Mouse (Mus musculus): ENCODE results near the gene Npb. TPM values are rescaled to one million over a fixed set of nuclear protein-coding genes. Genes with fewer than 3 reads are reported as not detected.

Npb gene
- polyA plus RNA-seq (2014; fragmentation: Illumina TruSeq; extraction: RNeasy Lipid Tissue Mini Kit (QIAGEN cat#74804); ENCODE audit: low read depth, low replicate concordance) = not detected

GRCm38 (mm10) chr11:120608241-120609034 is at the start of gene Npb:
Gene Npb (plus strand): TSS chr11:120608477.

GRCm38 (mm10) chr11:120572752-120573584 is 35.3 kb upstream of the Npb start, which contains the start of gene P4hb:
Gene P4hb (minus strand): TSS chr11:120573253.

GRCm38 (mm10) chr11:120581490-120582267 is 26.6 kb upstream of the Npb start, which contains the start of gene Arhgdia:
Gene Arhgdia (minus strand): TSS chr11:120581624.

GRCm38 (mm10) chr11:120598283-120598989 is 9.8 kb upstream of the Npb start, which contains the start of the genes Alyref and Anapc11:
Gene Alyref (minus strand): TSS chr11:120598365.
Gene Anapc11 (plus strand): TSS chr11:120598421.

GRCm38 (mm10) chr11:120617519-120618112 is 9.3 kb downstream of the Npb start, which contains the start of gene Pcyt2:
Gene Pcyt2 (minus strand): TSS chr11:120617936.

GRCm38 (mm10) chr11:120625152-120625775 is 17.0 kb downstream of the Npb start, which contains the start of gene Sirt7:
Gene Sirt7 (minus strand): TSS chr11:120625240.

GRCm38 (mm10) chr11:120633520-120634343 is 25.5 kb downstream of the Npb start, which contains the start of gene Mafg:
Gene Mafg (minus strand): TSS chr11:120633600.

GRCm38 (mm10) chr11:120643601-120643987 is 35.3 kb downstream of the Npb start, which contains the start of gene Pycr1:
Gene Pycr1 (minus strand): TSS chr11:120643769.

GRCm38 (mm10) chr11:120648001-120648476 is 39.8 kb downstream of the Npb start, which contains the start of gene Myadml2:
Gene Myadml2 (minus strand): TSS chr11:120648158.

Other genes starting within 250 kb of the Npb start
- not detected for gene Fscn2, start 246.9 kb upstream of the Npb start, polyA plus RNA-seq (2014; fragmentation: Illumina TruSeq; extraction: RNeasy Lipid Tissue Mini Kit (QIAGEN cat#74804); ENCODE audit: low read depth, low replicate concordance)
- gene Faap100, start 229.7 kb upstream of the Npb start, polyA plus RNA-seq (2014; fragmentation: Illumina TruSeq; extraction: RNeasy Lipid Tissue Mini Kit (QIAGEN cat#74804); ENCODE audit: low read depth, low replicate concordance) = not detected
- gene Nploc4, start 170.8 kb upstream of the Npb start, polyA plus RNA-seq (2014; fragmentation: Illumina TruSeq; extraction: RNeasy Lipid Tissue Mini Kit (QIAGEN cat#74804); ENCODE audit: low read depth, low replicate concordance) = 20.5 TPM
- not detected for gene Tspan10, start 165.8 kb upstream of the Npb start, polyA plus RNA-seq (2014; fragmentation: Illumina TruSeq; extraction: RNeasy Lipid Tissue Mini Kit (QIAGEN cat#74804); ENCODE audit: low read depth, low replicate concordance)
- not detected for gene Pde6g, start 155.0 kb upstream of the Npb start, polyA plus RNA-seq (2014; fragmentation: Illumina TruSeq; extraction: RNeasy Lipid Tissue Mini Kit (QIAGEN cat#74804); ENCODE audit: low read depth, low replicate concordance)
- gene Oxld1, start 150.4 kb upstream of the Npb start, polyA plus RNA-seq (2014; fragmentation: Illumina TruSeq; extraction: RNeasy Lipid Tissue Mini Kit (QIAGEN cat#74804); ENCODE audit: low read depth, low replicate concordance) = 0.56 TPM
- 5.4 TPM for gene Ccdc137, start 150.4 kb upstream of the Npb start, polyA plus RNA-seq (2014; fragmentation: Illumina TruSeq; extraction: RNeasy Lipid Tissue Mini Kit (QIAGEN cat#74804); ENCODE audit: low read depth, low replicate concordance)
- gene Arl16, start 140.9 kb upstream of the Npb start, polyA plus RNA-seq (2014; fragmentation: Illumina TruSeq; extraction: RNeasy Lipid Tissue Mini Kit (QIAGEN cat#74804); ENCODE audit: low read depth, low replicate concordance) = 6.2 TPM
- gene Mrpl12, start 123.9 kb upstream of the Npb start, polyA plus RNA-seq (2014; fragmentation: Illumina TruSeq; extraction: RNeasy Lipid Tissue Mini Kit (QIAGEN cat#74804); ENCODE audit: low read depth, low replicate concordance) = 8.1 TPM
- gene Slc25a10, start 116.6 kb upstream of the Npb start, polyA plus RNA-seq (2014; fragmentation: Illumina TruSeq; extraction: RNeasy Lipid Tissue Mini Kit (QIAGEN cat#74804); ENCODE audit: low read depth, low replicate concordance) = 5.5 TPM
- gene Gcgr, start 77.8 kb upstream of the Npb start, polyA plus RNA-seq (2014; fragmentation: Illumina TruSeq; extraction: RNeasy Lipid Tissue Mini Kit (QIAGEN cat#74804); ENCODE audit: low read depth, low replicate concordance) = 16.2 TPM
- gene Mcrip1, start 58.8 kb upstream of the Npb start, polyA plus RNA-seq (2014; fragmentation: Illumina TruSeq; extraction: RNeasy Lipid Tissue Mini Kit (QIAGEN cat#74804); ENCODE audit: low read depth, low replicate concordance) = 1.0 TPM
- gene Ppp1r27, start 57.3 kb upstream of the Npb start, polyA plus RNA-seq (2014; fragmentation: Illumina TruSeq; extraction: RNeasy Lipid Tissue Mini Kit (QIAGEN cat#74804); ENCODE audit: low read depth, low replicate concordance) = not detected
- 507 TPM for gene P4hb, start 35.2 kb upstream of the Npb start, polyA plus RNA-seq (2014; fragmentation: Illumina TruSeq; extraction: RNeasy Lipid Tissue Mini Kit (QIAGEN cat#74804); ENCODE audit: low read depth, low replicate concordance)
- gene Arhgdia, start 26.9 kb upstream of the Npb start, polyA plus RNA-seq (2014; fragmentation: Illumina TruSeq; extraction: RNeasy Lipid Tissue Mini Kit (QIAGEN cat#74804); ENCODE audit: low read depth, low replicate concordance) = 9.6 TPM
- 8.3 TPM for gene Alyref, start 10.1 kb upstream of the Npb start, polyA plus RNA-seq (2014; fragmentation: Illumina TruSeq; extraction: RNeasy Lipid Tissue Mini Kit (QIAGEN cat#74804); ENCODE audit: low read depth, low replicate concordance)
- gene Anapc11, start 10.1 kb upstream of the Npb start, polyA plus RNA-seq (2014; fragmentation: Illumina TruSeq; extraction: RNeasy Lipid Tissue Mini Kit (QIAGEN cat#74804); ENCODE audit: low read depth, low replicate concordance) = 5.2 TPM
- gene Pcyt2, start 9.5 kb downstream of the Npb start, polyA plus RNA-seq (2014; fragmentation: Illumina TruSeq; extraction: RNeasy Lipid Tissue Mini Kit (QIAGEN cat#74804); ENCODE audit: low read depth, low replicate concordance) = 110 TPM
- gene Sirt7, start 16.8 kb downstream of the Npb start, polyA plus RNA-seq (2014; fragmentation: Illumina TruSeq; extraction: RNeasy Lipid Tissue Mini Kit (QIAGEN cat#74804); ENCODE audit: low read depth, low replicate concordance) = 8.9 TPM
- 13.1 TPM for gene Mafg, start 25.1 kb downstream of the Npb start, polyA plus RNA-seq (2014; fragmentation: Illumina TruSeq; extraction: RNeasy Lipid Tissue Mini Kit (QIAGEN cat#74804); ENCODE audit: low read depth, low replicate concordance)
- not detected for gene Pycr1, start 35.3 kb downstream of the Npb start, polyA plus RNA-seq (2014; fragmentation: Illumina TruSeq; extraction: RNeasy Lipid Tissue Mini Kit (QIAGEN cat#74804); ENCODE audit: low read depth, low replicate concordance)
- gene Myadml2, start 39.7 kb downstream of the Npb start, polyA plus RNA-seq (2014; fragmentation: Illumina TruSeq; extraction: RNeasy Lipid Tissue Mini Kit (QIAGEN cat#74804); ENCODE audit: low read depth, low replicate concordance) = not detected
- 1.4 TPM for gene Notum, start 52.7 kb downstream of the Npb start, polyA plus RNA-seq (2014; fragmentation: Illumina TruSeq; extraction: RNeasy Lipid Tissue Mini Kit (QIAGEN cat#74804); ENCODE audit: low read depth, low replicate concordance)
- gene Aspscr1, start 64.5 kb downstream of the Npb start, polyA plus RNA-seq (2014; fragmentation: Illumina TruSeq; extraction: RNeasy Lipid Tissue Mini Kit (QIAGEN cat#74804); ENCODE audit: low read depth, low replicate concordance) = 5.6 TPM
- gene Cenpx, start 105.3 kb downstream of the Npb start, polyA plus RNA-seq (2014; fragmentation: Illumina TruSeq; extraction: RNeasy Lipid Tissue Mini Kit (QIAGEN cat#74804); ENCODE audit: low read depth, low replicate concordance) = 4.1 TPM
- gene Lrrc45, start 105.4 kb downstream of the Npb start, polyA plus RNA-seq (2014; fragmentation: Illumina TruSeq; extraction: RNeasy Lipid Tissue Mini Kit (QIAGEN cat#74804); ENCODE audit: low read depth, low replicate concordance) = 0.16 TPM
- gene Rac3, start 113.0 kb downstream of the Npb start, polyA plus RNA-seq (2014; fragmentation: Illumina TruSeq; extraction: RNeasy Lipid Tissue Mini Kit (QIAGEN cat#74804); ENCODE audit: low read depth, low replicate concordance) = not detected
- 13.1 TPM for gene Dcxr, start 118.8 kb downstream of the Npb start, polyA plus RNA-seq (2014; fragmentation: Illumina TruSeq; extraction: RNeasy Lipid Tissue Mini Kit (QIAGEN cat#74804); ENCODE audit: low read depth, low replicate concordance)
- gene Cbr2, start 123.6 kb downstream of the Npb start, polyA plus RNA-seq (2014; fragmentation: Illumina TruSeq; extraction: RNeasy Lipid Tissue Mini Kit (QIAGEN cat#74804); ENCODE audit: low read depth, low replicate concordance) = not detected
- gene Hmga1b, start 154.3 kb downstream of the Npb start, polyA plus RNA-seq (2014; fragmentation: Illumina TruSeq; extraction: RNeasy Lipid Tissue Mini Kit (QIAGEN cat#74804); ENCODE audit: low read depth, low replicate concordance) = not detected
- gene Rfng, start 175.7 kb downstream of the Npb start, polyA plus RNA-seq (2014; fragmentation: Illumina TruSeq; extraction: RNeasy Lipid Tissue Mini Kit (QIAGEN cat#74804); ENCODE audit: low read depth, low replicate concordance) = 0.87 TPM
- gene Gps1, start 175.8 kb downstream of the Npb start, polyA plus RNA-seq (2014; fragmentation: Illumina TruSeq; extraction: RNeasy Lipid Tissue Mini Kit (QIAGEN cat#74804); ENCODE audit: low read depth, low replicate concordance) = 8.5 TPM
- 16.2 TPM for gene Dus1l, start 187.9 kb downstream of the Npb start, polyA plus RNA-seq (2014; fragmentation: Illumina TruSeq; extraction: RNeasy Lipid Tissue Mini Kit (QIAGEN cat#74804); ENCODE audit: low read depth, low replicate concordance)
- 6.6 TPM for gene Fasn, start 216.1 kb downstream of the Npb start, polyA plus RNA-seq (2014; fragmentation: Illumina TruSeq; extraction: RNeasy Lipid Tissue Mini Kit (QIAGEN cat#74804); ENCODE audit: low read depth, low replicate concordance)

Measured in liver, adult 10 weeks (tissue).